Mouse (Mus musculus) liver, postnatal 0 days (tissue): ENCODE measurements at regions not wholly inside any gene's neighbourhood (a gene's known extent, or its start where the extent isn't known, plus 50 kb on each side); places are given as distances from the start of the nearest gene placed in this dataset.

Experiments used
- ATAC-seq: fragments of 200-750 bp; cut with Nextera tagmentation; 2 replicates; pipeline ENCODE4 v1.8.0; 2017; ENCODE audit warnings: mild to moderate bottlenecking, moderate library complexity
- DNase-seq: peaks from one replicate; pipeline ENCODE4 v3.0.0-alpha.2; 2016
- H3K27ac ChIP-seq: fragments of 300-500 bp; sonication (generic); 2 replicates; pipeline ENCODE4 v1.5.1; 2014; ENCODE audit warnings: antibody characterized with exemption, moderate library complexity, mild to moderate bottlenecking, low read depth
- H3K27me3 ChIP-seq: fragments of 300-500 bp; sonication (generic); 2 replicates; pipeline ENCODE4 v1.6.1; 2014; ENCODE audit warnings: low read length, control low read depth, mixed read lengths; ENCODE audit not compliant: insufficient read depth
- H3K36me3 ChIP-seq: fragments of 300-500 bp; sonication (generic); replicated peaks from 2 replicates; pipeline ENCODE4 v1.6.1; 2014; ENCODE audit warnings: mild to moderate bottlenecking, control low read depth, low read length, moderate library complexity, mixed read lengths; ENCODE audit not compliant: insufficient read depth
- H3K4me1 ChIP-seq: fragments of 300-500 bp; sonication (generic); 2 replicates; pipeline ENCODE4 v1.6.1; 2014; ENCODE audit warnings: antibody characterized with exemption, mild to moderate bottlenecking, control low read depth; ENCODE audit not compliant: insufficient read depth
- H3K4me2 ChIP-seq: fragments of 300-500 bp; sonication (generic); 2 replicates; pipeline ENCODE4 v1.6.1; 2014; ENCODE audit warnings: low read depth, mild to moderate bottlenecking, low read length, moderate library complexity, mixed read lengths
- H3K4me3 ChIP-seq: fragments of 300-500 bp; sonication (generic); 2 replicates; pipeline ENCODE4 v1.5.1; 2014; ENCODE audit warnings: low read depth, low read length
- H3K9ac ChIP-seq: fragments of 300-500 bp; sonication (generic); replicated peaks from 2 replicates; pipeline ENCODE4 v1.6.1; 2014; ENCODE audit warnings: mild to moderate bottlenecking, moderate library complexity
- H3K9me3 ChIP-seq: fragments of 300-500 bp; sonication (generic); 2 replicates; pipeline ENCODE4 v1.6.1; 2016; ENCODE audit warnings: mild to moderate bottlenecking, control low read depth, low read length, mixed read lengths
- CTCF ChIP-seq: sonication (generic); IDR thresholded peaks from 2 replicates; pipeline ENCODE4 v1.5.1; 2016; ENCODE audit warnings: antibody characterized with exemption, low read depth
- EP300 ChIP-seq: IDR thresholded peaks from 2 replicates; pipeline ENCODE4 v1.6.1; 2016; ENCODE audit warnings: antibody characterized with exemption, low read depth, mild to moderate bottlenecking
- WGBS: fragments of 180-500 bp; shearing (Covaris S2); extraction: QIAGEN DNeasy Blood & Tissue Kit; methylation state at CpG from one replicate; pipeline ENCODE4 v1.1.7; 2014; ENCODE audit not compliant: insufficient replicate concordance; 5-methylcytosine and 5-hydroxymethylcytosine counted together

- no peak for TF ChIP-seq CTCF
- no peak overlapping the region for H3K4me2 ChIP-seq
These were observed 483.9 kb upstream of the Pappa start for GRCm38 (mm10) chr4:64640056-64640455.

GRCm38 (mm10) chr4:64640976-64641375, 483.0 kb upstream of the Pappa start:
- Histone ChIP-seq H3K27me3 (no peaks in the 10 kb centered on the region), H3K4me2 (no peak overlapping the region), H3K9ac (no peak overlapping the region), H3K4me1 (no peaks in the 10 kb centered on the region), H3K4me3 (no peak overlapping the region), H3K27ac (no peak overlapping the region), H3K9me3 (no peaks in the 10 kb centered on the region), H3K36me3 (no peaks in the 10 kb centered on the region)
- 70% methylated on average over 1 of the region's 1 CpGs for WGBS
- DNase-seq, result no peak
- TF ChIP-seq CTCF (no peak), EP300 (no peak)
- ATAC-seq, result no peak

More at GRCm38 (mm10) chr4:64640056-64640455, 483.9 kb upstream of the Pappa start:
- Histone ChIP-seq H3K4me3 (no peak overlapping the region), H3K4me1 (no peaks in the 10 kb centered on the region), H3K27ac (no peak overlapping the region), H3K9ac (no peak overlapping the region), H3K36me3 (no peaks in the 10 kb centered on the region), H3K9me3 (no peaks in the 10 kb centered on the region), H3K27me3 (no peaks in the 10 kb centered on the region)
- 59% methylated on average over 3 of the region's 3 CpGs for WGBS
- ATAC-seq (no peak), DNase-seq (no peak)

- DNase-seq (no peak), ATAC-seq (no peak)
- Histone ChIP-seq H3K9me3 (no peaks in the 10 kb centered on the region), H3K27me3 (no peaks in the 10 kb centered on the region), H3K27ac (no peak overlapping the region), H3K4me2 (no peak overlapping the region), H3K36me3 (no peaks in the 10 kb centered on the region), H3K4me1 (no peaks in the 10 kb centered on the region), H3K9ac (no peak overlapping the region), H3K4me3 (no peak overlapping the region)
- TF ChIP-seq EP300 (no peak), CTCF (no peak)
- 70% methylated on average over 2 of the region's 2 CpGs for WGBS
These were observed 478.8 kb upstream of the Pappa start for GRCm38 (mm10) chr4:64645141-64645540.

- TF ChIP-seq CTCF (no peak), EP300 (no peak)
- no peak overlapping the region for H3K4me3 ChIP-seq
- no peaks in the 10 kb centered on the region for H3K36me3 ChIP-seq
- H3K27ac ChIP-seq, result no peak overlapping the region
- no peaks in the 10 kb centered on the region for H3K27me3 ChIP-seq
- H3K9me3 ChIP-seq, result no peaks in the 10 kb centered on the region
- no peak overlapping the region for H3K4me2 ChIP-seq
- 67% methylated on average over 3 of the region's 3 CpGs for WGBS
- DNase-seq (no peak), ATAC-seq (no peak)
- no peak overlapping the region for H3K9ac ChIP-seq
- no peaks in the 10 kb centered on the region for H3K4me1 ChIP-seq
These were observed 469.8 kb upstream of the Pappa start for GRCm38 (mm10) chr4:64654157-64654556.

GRCm38 (mm10) chr4:64655534-64655933, 468.4 kb upstream of the Pappa start:
- Histone ChIP-seq H3K36me3 (no peaks in the 10 kb centered on the region), H3K9me3 (no peaks in the 10 kb centered on the region), H3K4me1 (no peaks in the 10 kb centered on the region), H3K4me3 (no peak overlapping the region), H3K27ac (no peak overlapping the region), H3K4me2 (no peak overlapping the region), H3K9ac (no peak overlapping the region), H3K27me3 (no peaks in the 10 kb centered on the region)
- DNase-seq, result no peak
- TF ChIP-seq CTCF, result no peak
- no peak for TF ChIP-seq EP300
- no peak for ATAC-seq

GRCm38 (mm10) chr4:64663722-64664121, 460.3 kb upstream of the Pappa start:
- no peak overlapping the region for H3K4me2 ChIP-seq
- TF ChIP-seq CTCF (no peak), EP300 (no peak)
- H3K9ac ChIP-seq, result no peak overlapping the region
- H3K36me3 ChIP-seq, result no peaks in the 10 kb centered on the region
- no peaks in the 10 kb centered on the region for H3K9me3 ChIP-seq
- H3K27me3 ChIP-seq, result no peaks in the 10 kb centered on the region
- DNase-seq (no peak), ATAC-seq (no peak)
- no peak overlapping the region for H3K4me3 ChIP-seq
- 61% methylated on average over 2 of the region's 2 CpGs for WGBS
- no peaks in the 10 kb centered on the region for H3K4me1 ChIP-seq
- H3K27ac ChIP-seq, result no peak overlapping the region

- Histone ChIP-seq H3K4me1 (no peaks in the 10 kb centered on the region), H3K36me3 (no peaks in the 10 kb centered on the region), H3K9me3 (no peaks in the 10 kb centered on the region), H3K9ac (no peak overlapping the region), H3K4me3 (no peak overlapping the region), H3K4me2 (no peak overlapping the region), H3K27ac (no peak overlapping the region), H3K27me3 (no peaks in the 10 kb centered on the region)
- WGBS, result 64% methylated on average over 3 of the region's 3 CpGs
- DNase-seq (no peak), ATAC-seq (no peak)
- TF ChIP-seq CTCF (no peak), EP300 (no peak)
These were observed 456.0 kb upstream of the Pappa start for GRCm38 (mm10) chr4:64667998-64668397.
